Mouse (Mus musculus) right cerebral cortex, postnatal 25 days (tissue): ENCODE measurements around the gene Heg1.

Experiments used
- DNase-seq: peaks from one replicate; pipeline ENCODE4 v3.0.0; 2022

The Heg1 gene

DNA sequence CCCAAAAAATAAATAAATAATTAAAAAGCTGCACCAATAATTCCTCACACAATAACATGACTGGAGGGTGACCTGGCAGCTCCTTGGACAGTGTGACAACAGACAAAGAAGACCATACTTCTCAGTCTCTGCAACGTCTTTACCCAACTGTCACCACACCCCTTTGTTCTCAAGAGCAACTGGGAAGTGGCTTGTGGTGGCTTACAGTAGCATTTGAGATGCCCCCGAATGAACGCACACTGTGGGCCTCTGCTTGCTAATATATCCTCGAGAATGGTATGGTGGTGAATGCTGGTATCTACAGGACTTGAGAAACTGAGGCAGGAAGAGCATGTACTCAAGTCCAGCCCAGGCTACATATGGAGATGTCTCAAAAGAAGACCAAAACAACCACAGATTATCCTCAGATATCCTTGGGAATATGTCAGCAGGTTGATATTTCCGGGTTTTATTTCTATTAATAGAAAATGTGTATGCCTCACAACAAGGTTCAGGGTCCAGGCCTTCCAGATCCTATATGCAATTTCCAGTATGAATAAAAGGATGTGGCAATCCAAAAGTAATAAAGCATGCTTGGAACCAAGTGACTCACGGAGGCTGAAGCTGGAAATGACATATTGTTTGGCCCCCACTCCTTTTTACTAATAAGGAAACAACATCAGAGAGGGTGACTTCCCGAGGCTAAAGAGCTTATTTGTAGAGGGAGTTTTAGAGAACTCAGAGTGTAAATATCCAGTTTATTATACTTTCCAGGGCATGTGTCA, 92.8 kb downstream of the Heg1 start:
- DNase-seq: no peak

DNA sequence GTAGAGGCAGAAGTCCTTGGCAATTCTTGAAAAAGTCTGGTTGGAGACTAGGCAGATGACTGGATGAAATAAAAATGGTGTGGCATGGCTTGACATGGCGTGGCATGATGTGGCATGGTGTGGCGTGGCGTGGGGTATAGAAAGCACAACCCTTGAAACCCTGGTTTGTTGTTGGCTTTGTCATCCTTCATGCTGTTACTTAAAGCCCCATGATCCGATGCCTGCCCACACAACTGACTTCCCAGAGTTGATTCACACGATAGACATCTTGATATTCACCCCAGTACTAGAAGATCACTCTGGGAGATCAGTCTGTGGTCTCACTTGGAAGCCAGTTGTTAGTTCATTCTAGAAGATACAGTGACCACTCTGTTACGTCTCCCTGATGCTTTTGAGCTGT, 93.4 kb downstream of the Heg1 start:
- no peak for DNase-seq

- DNase-seq: no peak
Observed at GRCm38 (mm10) chr16:33781789-33782728, 97.9 kb downstream of the Heg1 start.

GRCm38 (mm10) chr16:33782729-33783091, 98.5 kb downstream of the Heg1 start:
- DNase-seq: no peak

DNA sequence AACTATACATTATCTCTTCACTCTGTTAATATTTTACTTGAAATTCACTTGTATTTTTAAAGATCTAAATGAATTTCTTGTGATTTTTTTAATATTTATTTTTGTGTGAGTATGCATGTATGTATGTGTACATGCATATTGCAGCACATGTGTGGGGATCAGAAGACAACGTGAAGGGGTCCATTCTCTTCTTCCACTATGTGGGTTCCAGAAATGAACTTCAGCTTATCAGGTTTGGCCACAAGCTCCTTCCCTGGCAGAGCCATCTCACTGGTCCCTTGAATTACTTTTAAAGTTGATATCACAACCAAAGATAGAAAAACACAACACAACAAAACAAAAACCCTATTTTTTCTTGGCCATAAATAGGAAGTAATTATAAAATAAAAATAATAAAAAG, 100.4 kb downstream of the Heg1 start:
- no peak for DNase-seq

- DNase-seq: no peak
Observed at GRCm38 (mm10) chr16:33785092-33785704, 101.0 kb downstream of the Heg1 start.

- no peak for DNase-seq
Observed at GRCm38 (mm10) chr16:33786657-33787390, 102.7 kb downstream of the Heg1 start.

- DNase-seq: no peak
Observed at GRCm38 (mm10) chr16:33793846-33794791, 109.9 kb downstream of the Heg1 start, which contains the start of gene Muc13. Gene Muc13 (plus strand): TSS chr16:33794037.

DNA sequence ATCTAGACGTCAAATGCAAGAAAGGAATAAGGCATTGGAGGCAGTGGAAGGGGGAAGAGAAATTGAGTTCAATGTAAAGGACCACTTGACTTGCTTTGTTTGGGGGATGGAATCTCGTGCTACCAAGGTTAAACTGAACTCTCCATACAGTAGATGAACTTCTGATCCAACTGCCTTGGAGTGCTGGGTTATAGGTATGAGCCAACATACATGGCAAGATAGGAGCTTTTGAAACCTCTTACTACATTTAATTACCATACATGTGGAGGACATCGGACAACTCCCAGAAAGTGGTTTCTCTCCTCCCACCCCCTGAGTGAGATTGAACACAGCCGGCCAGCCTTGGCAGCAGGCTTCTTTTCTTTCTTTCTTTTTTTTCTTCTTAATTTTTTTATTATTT, 110.9 kb downstream of the Heg1 start:
- DNase-seq: no peak

DNA sequence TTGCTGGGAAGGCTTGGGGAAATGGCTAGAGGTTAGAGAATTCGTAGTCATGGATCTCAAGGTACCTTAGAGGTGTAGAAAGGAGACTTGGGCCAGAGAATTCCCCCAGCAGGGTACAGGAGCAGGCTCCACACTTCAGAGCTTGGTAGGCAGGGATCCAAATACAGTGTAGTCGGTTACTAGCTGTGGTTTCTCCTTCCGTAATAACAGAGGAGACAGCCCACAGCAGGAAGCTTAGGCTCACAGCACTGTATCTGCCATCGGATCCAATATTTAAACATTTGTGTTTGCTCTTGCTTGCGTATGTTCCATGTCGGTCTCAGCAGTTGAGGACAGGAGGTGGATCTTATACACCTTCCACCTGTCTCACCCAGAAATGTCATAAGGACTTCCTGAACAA, 111.7 kb downstream of the Heg1 start:
- DNase-seq: no peak

DNA sequence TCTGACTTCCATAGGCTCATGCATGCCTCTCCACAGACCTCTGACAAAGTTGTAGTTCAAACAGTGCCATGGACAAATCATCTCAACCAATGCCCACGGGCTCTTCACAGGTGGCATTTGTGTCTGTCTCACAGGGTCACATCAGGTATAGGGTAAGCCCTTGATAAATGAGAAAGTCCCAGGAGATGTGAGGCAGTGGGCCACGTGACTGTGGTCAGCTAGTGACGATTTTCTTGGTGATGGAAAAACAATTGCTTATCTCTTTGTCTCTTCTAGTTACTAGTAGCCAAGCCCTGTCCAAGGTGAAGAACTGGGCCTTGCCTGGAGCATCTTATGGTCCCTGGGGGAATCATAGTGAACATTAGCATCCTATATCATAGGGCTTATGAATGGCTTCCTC, 112.6 kb downstream of the Heg1 start:
- no peak for DNase-seq

GRCm38 (mm10) chr16:33797860-33798259, 113.7 kb downstream of the Heg1 start:
- peak; percentile 14 for DNase-seq

DNA sequence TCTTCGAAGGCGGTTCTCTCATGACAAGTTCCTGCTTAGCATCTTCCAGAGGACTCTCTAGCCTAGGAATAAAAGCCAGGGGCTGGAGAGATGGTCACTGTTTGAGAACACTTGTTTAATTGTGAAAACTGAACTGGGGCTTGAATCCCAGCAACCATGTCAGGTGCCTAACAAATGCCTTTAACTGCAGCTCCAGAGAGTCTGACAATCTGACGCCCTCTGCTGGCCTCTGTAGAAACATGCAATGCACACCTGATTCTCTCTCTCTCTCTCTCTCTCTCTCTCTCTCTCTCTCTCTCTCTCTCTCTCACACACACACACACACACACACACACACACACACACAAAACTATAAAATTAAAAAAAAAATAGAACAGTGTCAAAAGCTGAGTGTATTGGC, 125.8 kb downstream of the Heg1 start:
- DNase-seq: no peak

- no peak for DNase-seq
Observed at GRCm38 (mm10) chr16:33818413-33819165, 134.4 kb downstream of the Heg1 start.

DNA sequence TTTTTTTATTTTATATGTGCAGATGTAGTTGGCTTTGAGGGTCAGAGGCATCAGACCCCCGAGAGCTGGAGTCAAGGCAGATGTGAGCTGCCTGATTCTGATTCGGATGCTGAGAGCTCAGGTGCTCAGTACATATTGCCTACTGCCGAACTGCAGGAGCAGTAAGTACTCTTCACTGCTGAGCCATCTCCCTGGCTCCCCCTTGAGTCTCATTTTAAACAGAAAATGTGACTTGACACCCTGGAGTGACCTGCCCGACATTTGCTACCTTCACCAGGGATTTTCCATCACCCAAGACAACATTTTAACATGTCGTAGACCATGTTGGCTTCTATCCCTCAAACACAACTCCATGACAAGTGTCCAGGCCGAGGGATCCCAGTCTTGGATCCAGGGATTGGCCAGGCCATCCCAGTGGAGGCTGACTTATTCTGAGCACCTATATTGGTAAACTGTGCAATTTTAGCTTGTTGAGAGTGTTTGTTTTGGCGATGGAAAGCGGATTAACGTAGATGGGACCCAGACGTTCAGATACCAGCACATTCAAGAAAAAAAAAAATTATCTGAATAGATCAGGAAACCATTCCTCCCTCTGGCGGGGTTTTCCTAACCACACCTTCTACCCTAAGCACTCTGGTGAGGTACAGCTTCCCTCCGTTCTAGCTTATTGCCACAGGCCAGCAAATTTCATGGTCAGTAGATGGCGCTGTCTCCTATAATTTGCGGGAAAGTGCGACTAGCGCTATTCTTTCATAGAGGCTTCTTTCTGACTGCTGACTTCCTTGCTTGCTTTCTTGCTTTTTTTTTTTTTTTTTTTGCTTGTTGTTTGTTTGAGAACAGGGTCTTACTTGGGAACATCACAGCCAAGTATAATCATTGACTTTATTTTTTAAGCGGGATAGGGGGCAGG, 136.4 kb downstream of the Heg1 start:
- DNase-seq: peak; percentile 81
